Mouse (Mus musculus) erythroblast, adult 5-6 weeks (primary cell): ENCODE measurements around the gene Gm6217. TPM values are rescaled to one million over a fixed set of nuclear protein-coding genes. Genes with fewer than 3 reads are reported as not detected.
"Not testable (repeated sequence)": the region's sequence is repeated elsewhere in the genome, so short reads cannot be mapped to it uniquely, and the experiment has no call there.

Source experiments
- ATAC-seq: replicated peaks from 2 replicates; pipeline ENCODE4 v1.8.0; 2016; ENCODE audit warnings: moderate number of reproducible peaks, mild to moderate bottlenecking, moderate TSS enrichment, inconsistent platforms; ENCODE audit not compliant: poor library complexity, low FRiP score, severe bottlenecking
- total RNA-seq, 2 experiments: library from RNA; stranded (forward) in 1 of 2; stranded (reverse) in 1 of 2; fragments of 150-400 nt in 1 of 2; fragments of 200-764, 138-1000 nt in 1 of 2; gene quantifications; 2 replicates each; pipeline versions ENCODE4 v1.2.3 to v1.2.4; 2015 to 2017; ENCODE audit warnings: low replicate concordance in 2 of 2

Gm6217 gene
- total RNA-seq (2015; ENCODE audit: low replicate concordance) (not detected in 2 replicates), total RNA-seq (2017; ENCODE audit: low replicate concordance) (not detected in 2 replicates)

DNA sequence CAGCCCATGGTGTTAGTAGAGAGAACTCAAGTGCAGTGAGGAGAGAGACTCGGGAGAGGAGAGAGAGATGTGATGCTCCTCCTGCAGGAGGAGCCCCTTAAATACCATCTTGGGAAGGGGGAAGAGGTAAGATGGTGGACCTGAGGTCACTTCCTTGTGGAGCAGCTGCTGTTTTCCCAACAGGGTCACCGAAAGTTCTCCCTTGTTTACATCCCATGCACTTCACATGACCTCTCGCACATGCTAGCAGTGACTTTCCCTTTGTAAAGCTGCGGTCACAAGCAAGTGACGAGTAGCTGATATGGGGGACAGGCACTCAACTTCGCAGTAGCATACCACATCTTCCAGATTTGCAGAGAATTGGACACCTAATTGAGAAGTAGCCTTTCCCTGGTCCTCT is at the start of gene Gm6217:
TSS of gene Gm6217 (minus strand) at position 74 of the 400 bp plus-strand sequence.
- not testable (repeated sequence) for ATAC-seq

- no peak for ATAC-seq
These were observed 46.6 kb upstream of the Gm6217 start for GRCm38 (mm10) chr1:82977840-82978239.

GRCm38 (mm10) chr1:82975750-82976149 is 44.6 kb upstream of the Gm6217 start:
- no peak for ATAC-seq

DNA sequence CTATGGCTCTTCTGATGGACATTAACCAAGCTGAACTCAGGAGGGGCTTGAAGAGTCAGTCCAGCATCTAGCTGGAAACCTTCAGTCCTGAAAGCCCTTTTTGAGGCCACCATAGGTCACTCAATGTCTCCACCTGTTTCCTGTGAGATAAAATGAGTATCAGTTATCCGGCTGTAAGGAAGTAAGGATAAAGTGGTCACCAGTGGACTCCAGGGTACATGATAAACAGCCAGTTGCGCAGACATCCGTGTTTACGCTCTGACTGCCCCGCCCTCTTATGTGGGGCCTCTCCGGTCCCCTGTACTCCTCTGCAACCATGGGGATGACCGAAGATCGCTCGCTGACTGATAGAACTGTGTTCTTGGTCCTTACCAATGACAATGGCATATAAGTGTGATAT is 43.1 kb upstream of the Gm6217 start:
- ATAC-seq = no peak

- ATAC-seq = no peak
These were observed 42.7 kb upstream of the Gm6217 start for GRCm38 (mm10) chr1:82973901-82974300.

- no peak for ATAC-seq
These were observed 42.0 kb upstream of the Gm6217 start for GRCm38 (mm10) chr1:82973244-82973643.

GRCm38 (mm10) chr1:82972046-82972445 is 40.8 kb upstream of the Gm6217 start:
- no peak for ATAC-seq

GRCm38 (mm10) chr1:82966413-82966812 is 35.2 kb upstream of the Gm6217 start:
- ATAC-seq = no peak

- ATAC-seq = no peak
These were observed 28.7 kb upstream of the Gm6217 start, which contains the start of gene Gm47955 for GRCm38 (mm10) chr1:82959870-82960385. Gene Gm47955 (plus strand): TSS chr1:82960286.

- not testable (repeated sequence) for ATAC-seq
These were observed 24.7 kb upstream of the Gm6217 start, which contains the start of gene Gm7544 for GRCm38 (mm10) chr1:82955913-82956312. Gene Gm7544 (minus strand): TSS chr1:82956013.

DNA sequence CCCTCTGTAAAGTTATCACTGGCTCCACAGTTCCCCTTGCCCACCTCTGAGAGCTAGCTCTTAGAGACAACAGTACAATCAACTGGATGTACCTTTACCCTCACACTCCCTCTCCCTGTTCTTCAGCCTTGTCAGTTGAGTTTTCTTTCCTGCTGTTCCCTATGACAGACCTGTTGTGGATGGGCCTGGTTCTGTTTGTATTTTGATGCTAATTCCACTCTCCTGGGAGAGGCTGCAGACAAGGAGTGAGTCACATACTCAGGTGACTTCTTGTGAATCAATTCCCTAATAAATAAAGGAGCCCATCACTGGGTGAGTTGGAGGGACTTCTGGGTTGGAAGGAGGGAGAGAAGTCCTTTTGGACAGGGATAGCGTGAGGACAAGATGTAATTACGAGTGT is 17.4 kb upstream of the Gm6217 start:
- no peak for ATAC-seq

DNA sequence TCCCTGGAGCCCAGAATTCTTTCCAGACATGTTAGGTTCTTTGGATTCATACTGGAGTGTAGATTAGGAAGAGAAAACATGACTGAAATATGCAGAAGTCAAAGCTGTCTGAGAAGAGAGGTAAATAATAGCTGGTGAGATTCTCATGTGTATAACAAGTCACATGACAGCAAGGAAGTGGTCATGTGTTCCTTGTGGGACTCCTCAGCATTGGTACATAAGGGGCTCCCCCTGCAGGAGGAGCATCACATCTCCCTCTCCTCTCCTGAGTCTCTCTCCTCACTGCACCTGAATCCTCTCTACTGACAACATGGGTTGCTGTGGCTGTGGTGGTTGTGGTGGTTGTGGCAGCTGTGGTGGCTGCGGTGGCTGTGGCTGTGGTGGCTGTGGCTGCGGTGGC is 14.8 kb upstream of the Gm6217 start:
- not testable (repeated sequence) for ATAC-seq

DNA sequence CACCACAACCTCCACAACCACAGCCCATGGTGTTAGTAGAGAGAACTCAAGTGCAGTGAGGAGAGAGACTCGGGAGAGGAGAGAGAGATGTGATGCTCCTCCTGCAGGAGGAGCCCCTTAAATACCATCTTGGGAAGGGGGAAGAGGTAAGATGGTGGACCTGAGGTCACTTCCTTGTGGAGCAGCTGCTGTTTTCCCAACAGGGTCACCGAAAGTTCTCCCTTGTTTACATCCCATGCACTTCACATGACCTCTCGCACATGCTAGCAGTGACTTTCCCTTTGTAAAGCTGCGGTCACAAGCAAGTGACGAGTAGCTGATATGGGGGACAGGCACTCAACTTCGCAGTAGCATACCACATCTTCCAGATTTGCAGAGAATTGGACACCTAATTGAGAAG is 12.1 kb upstream of the Gm6217 start, which contains the start of gene A030003K21Rik:
TSS of gene A030003K21Rik (minus strand) at position 94 of the 400 bp plus-strand sequence.
- not testable (repeated sequence) for ATAC-seq

DNA sequence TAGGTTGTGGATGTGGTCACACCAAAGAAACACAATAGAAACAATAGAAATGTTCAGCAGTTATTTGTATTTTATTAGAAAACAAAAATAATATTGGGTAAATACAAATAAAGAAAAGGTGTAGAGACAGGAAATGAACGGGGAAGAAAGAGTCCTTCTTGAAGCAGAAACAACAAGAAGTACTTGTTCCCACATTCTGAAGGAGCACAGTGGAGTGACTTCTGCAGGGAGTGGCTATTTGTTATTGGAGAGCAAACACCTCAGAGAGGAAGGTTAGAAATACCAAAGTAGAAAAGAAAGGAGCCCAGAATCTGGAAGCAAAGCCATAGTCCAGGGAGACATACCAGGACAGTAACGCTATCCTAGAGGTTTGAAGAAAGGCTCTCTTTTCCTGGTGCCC is 11.3 kb upstream of the Gm6217 start:
- ATAC-seq = not testable (repeated sequence)

DNA sequence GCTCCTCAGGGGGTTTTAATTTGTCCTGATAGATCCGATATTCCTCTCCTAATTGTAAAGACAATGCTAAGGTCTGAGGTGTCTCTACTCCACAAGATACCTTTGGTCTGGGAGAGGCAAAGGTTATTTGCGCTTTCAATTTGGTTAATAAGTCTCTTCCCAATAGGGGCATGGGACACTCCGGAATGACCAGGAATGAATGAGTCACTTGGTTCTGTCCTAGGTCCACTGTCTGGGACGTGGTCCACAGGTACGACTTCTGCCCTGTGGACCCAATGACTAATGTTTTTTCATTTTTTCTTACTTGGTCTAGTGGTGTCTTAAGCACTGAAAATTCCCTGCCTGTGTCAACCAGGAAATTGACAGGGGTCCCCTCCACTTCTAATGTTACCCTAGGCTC is 7.5 kb upstream of the Gm6217 start:
- no peak for ATAC-seq

- not testable (repeated sequence) for ATAC-seq
These were observed 641 bp downstream of the Gm6217 start for GRCm38 (mm10) chr1:82930558-82930957.

- ATAC-seq = no peak
These were observed 6.5 kb downstream of the Gm6217 start, which contains the start of gene A030014E15Rik for GRCm38 (mm10) chr1:82924650-82925049. Gene A030014E15Rik (plus strand): TSS chr1:82924917.

GRCm38 (mm10) chr1:82913434-82913833 is 17.8 kb downstream of the Gm6217 start:
- ATAC-seq = not testable (repeated sequence)

DNA sequence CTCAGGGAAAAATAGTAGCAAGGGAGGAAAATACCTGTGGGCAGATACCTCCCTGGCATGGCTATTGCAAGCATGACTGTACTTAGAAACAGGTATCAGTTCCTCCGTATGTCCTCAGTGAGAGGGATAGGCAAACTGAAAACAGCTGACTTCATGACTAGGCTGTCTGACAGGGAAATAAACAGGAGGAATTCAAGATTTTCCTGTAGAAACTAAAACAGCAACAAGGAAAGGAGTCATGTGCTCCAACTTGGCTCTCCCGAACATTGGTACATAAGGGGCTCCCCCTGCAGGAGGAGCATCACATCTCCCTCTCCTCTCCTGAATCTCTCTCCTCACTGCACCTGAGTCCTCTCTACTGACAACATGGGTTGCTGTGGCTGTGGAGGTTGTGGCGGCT is 18.2 kb downstream of the Gm6217 start, which contains the start of gene A030005L19Rik:
TSS of gene A030005L19Rik (plus strand) at position 301 of the 400 bp plus-strand sequence.
- ATAC-seq = no peak

DNA sequence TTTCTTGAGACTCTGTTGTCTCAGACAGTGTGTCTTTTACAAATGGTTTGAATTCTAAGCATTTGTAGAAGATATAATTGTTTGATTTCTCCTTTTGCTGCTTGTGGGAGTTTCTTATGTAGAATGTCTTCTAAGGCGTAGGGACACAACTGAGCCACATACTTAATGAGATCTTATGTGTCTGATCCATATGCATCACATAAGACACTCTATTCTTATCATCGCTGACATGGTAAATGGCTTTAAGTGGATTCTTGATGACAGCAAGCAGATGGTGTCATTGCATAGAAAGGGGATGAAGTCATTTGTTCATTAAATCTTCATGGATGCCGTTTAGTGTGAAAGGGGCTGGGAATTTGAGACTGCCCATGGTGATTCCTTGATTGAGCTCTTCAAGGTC is 25.3 kb downstream of the Gm6217 start:
- ATAC-seq = no peak

- ATAC-seq = no peak
These were observed 30.0 kb downstream of the Gm6217 start for GRCm38 (mm10) chr1:82901201-82901600.

DNA sequence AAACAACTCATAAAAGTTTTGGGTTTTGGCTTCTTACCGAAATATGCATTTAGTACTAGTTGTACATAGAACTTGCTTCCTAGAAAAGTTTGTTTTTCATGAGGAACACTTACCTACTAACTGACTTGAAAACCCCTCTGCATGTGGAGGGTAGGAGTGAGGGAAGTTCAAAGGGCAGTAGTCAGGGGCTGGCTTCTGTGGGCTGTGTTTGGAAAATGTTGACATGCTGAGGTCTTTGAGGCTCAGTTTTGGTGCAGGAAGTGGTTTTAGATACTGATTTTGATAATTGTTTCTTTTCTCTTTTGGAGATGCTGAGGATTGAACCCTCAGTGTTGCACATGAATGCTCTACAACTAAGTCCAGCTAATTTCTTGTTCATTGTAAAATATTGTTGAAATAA is 30.6 kb downstream of the Gm6217 start:
- no peak for ATAC-seq
